Comparison of ENCODE assay signal across 14 mouse cellular contexts in the genomic region with DNA sequence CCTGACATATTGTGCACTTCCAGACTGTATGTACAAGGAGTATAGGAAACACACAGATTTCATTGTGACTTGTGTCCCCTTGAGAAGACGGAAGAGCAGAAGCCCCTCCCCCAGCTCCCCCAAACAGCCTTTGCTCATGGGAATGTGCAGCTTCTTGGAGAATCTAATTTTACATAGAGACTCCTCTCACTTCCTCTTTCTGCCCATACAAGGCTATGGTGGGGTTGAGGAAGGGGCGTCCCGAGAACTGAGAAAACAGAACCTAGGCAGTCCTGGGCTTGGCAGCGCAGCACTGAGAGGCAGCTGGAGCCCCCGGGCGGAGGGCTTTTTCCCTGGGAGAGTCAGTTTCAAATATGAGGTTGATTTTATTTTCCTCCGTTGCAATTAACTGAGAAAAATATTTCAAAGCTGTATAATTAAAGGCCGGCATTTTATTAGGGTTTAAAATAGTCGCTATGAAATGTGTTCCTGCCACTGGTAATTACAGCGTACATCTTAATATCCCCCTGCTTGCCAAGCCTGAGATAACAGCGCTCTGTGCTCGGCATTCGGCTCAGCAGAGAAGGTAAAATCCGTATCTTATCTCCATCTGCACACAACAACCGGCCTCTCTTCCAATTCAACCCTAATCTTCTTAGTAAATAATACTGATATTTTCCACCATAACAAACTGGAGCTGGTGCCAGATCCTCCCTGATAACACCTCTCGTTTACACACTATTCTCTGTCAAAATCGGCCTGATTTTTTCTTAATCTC. TPM values are rescaled to one million over a fixed set of nuclear protein-coding genes. Genes with fewer than 3 reads are reported as not detected.
DNase-seq lines count a peak whose midpoint lies in the region; ATAC-seq and TF ChIP-seq lines count a peak whose summit lies in the region.
"Had no signal": no experiment of that assay in that cellular context is flagged by ENCODE, and none has a peak within 500 bp of the region (broad histone marks: within the 10 kb centered on the region; RNA-seq: fewer than 3 reads in every experiment).

No protein-coding gene starts in this region.

- H3K27ac ChIP-seq in heart, embryonic 13.5 days (replicated peaks), result no peak overlapping the region
- no peak overlapping the region for H3K27ac ChIP-seq in heart, adult 2 months
- no peak overlapping the region for H3K27ac ChIP-seq in embryonic facial prominence, embryonic 10.5 days (replicated peaks)
- no peak overlapping the region for H3K27ac ChIP-seq in midbrain, embryonic 15.5 days

- no peak overlapping the region for H3K9ac ChIP-seq in heart, embryonic 13.5 days
- no peak overlapping the region for H3K9ac ChIP-seq in heart, adult 2 months (ENCODE audit: low read depth, low read length)
- no peak overlapping the region for H3K9ac ChIP-seq in midbrain, embryonic 15.5 days

- ATAC-seq in heart, embryonic 13.5 days (ENCODE audit: extremely low read depth, insufficient number of reproducible peaks, low FRiP score, low TSS enrichment), result no peak
- ATAC-seq in midbrain, embryonic 15.5 days (replicated peaks), result no peak
- ATAC-seq: CD4-positive, CD25-positive, alpha-beta regulatory T cell, adult 4 months had no signal

- peak overlapping the region; percentile 45 for H3K4me2 ChIP-seq in heart, embryonic 13.5 days
- H3K4me2 ChIP-seq in midbrain, embryonic 15.5 days, result 0 out of 2 replicates have a peak overlapping the region, but pooled peaks have one; percentile 5

- WGBS in heart, embryonic 13.5 days, result 41% methylated on average over 17 of the region's 17 CpGs
- 40% methylated on average over 17 of the region's 17 CpGs for WGBS in heart, adult 2 months
- WGBS in embryonic facial prominence, embryonic 10.5 days, result 75% methylated on average over 17 of the region's 17 CpGs
- WGBS in midbrain, embryonic 15.5 days, result 48% methylated on average over 17 of the region's 17 CpGs

- H3K79me2 ChIP-seq in heart, adult 2 months (replicated peaks; ENCODE audit: control insufficient read depth, insufficient read depth, low read length), result no peaks in the 10 kb centered on the region

- peaks cover 19% of the 10 kb centered on the region for H3K27me3 ChIP-seq in heart, embryonic 13.5 days (replicated peaks)
- H3K27me3 ChIP-seq in heart, adult 2 months (ENCODE audit: control insufficient read depth, insufficient read depth, low read length), result no peaks in the 10 kb centered on the region
- no peaks in the 10 kb centered on the region for H3K27me3 ChIP-seq in embryonic facial prominence, embryonic 10.5 days (replicated peaks; ENCODE audit: low read depth, poor library complexity, severe bottlenecking)
- H3K27me3 ChIP-seq in midbrain, embryonic 15.5 days (replicated peaks), result no peaks in the 10 kb centered on the region

- H3K4me3 ChIP-seq in heart, embryonic 13.5 days, result no peak overlapping the region
- no peak overlapping the region for H3K4me3 ChIP-seq in heart, adult 2 months
- no peak overlapping the region for H3K4me3 ChIP-seq in embryonic facial prominence, embryonic 10.5 days
- H3K4me3 ChIP-seq in midbrain, embryonic 15.5 days, result no peak overlapping the region
- H3K4me3 ChIP-seq: myocyte had no signal

- no peak for TF ChIP-seq POLR2A in heart, adult 2 months (IDR thresholded peaks at IDR 0.05; ENCODE audit: insufficient read depth, low read depth, low read length)

- no peak for TF ChIP-seq EP300 in heart, adult 2 months (IDR thresholded peaks at IDR 0.05; ENCODE audit: insufficient read depth, low read depth, low read length)

- intact Hi-C loops in heart, adult 2 months (cut with DNase I), result no loop called here

- no peak for TF ChIP-seq CTCF in heart, adult 2 months (IDR thresholded peaks at IDR 0.05)

- H3K36me3 ChIP-seq in heart, embryonic 13.5 days, result no peaks in the 10 kb centered on the region
- H3K36me3 ChIP-seq in heart, adult 2 months (ENCODE audit: control insufficient read depth, insufficient read depth, low read length), result no peaks in the 10 kb centered on the region
- H3K36me3 ChIP-seq in embryonic facial prominence, embryonic 10.5 days (replicated peaks), result no peaks in the 10 kb centered on the region
- no peaks in the 10 kb centered on the region for H3K36me3 ChIP-seq in midbrain, embryonic 15.5 days (replicated peaks)

- peaks cover 22% of the 10 kb centered on the region for H3K4me1 ChIP-seq in heart, embryonic 13.5 days
- H3K4me1 ChIP-seq in heart, adult 2 months (ENCODE audit: control insufficient read depth, insufficient read depth, low read length), result no peaks in the 10 kb centered on the region
- 0 out of 2 replicates have a peak, but pooled peaks cover 3% of the 10 kb centered on the region for H3K4me1 ChIP-seq in embryonic facial prominence, embryonic 10.5 days
- H3K4me1 ChIP-seq in midbrain, embryonic 15.5 days, result 0 out of 2 replicates have a peak, but pooled peaks cover 4% of the 10 kb centered on the region

- no peak for DNase-seq in heart, adult 2 months
- DNase-seq in retina, postnatal 1 day, result peak; percentile 41
- no peak for DNase-seq in retina, embryonic 14.5 days (ENCODE audit: low spot score)
- peak; percentile 7 for DNase-seq in embryonic facial prominence, embryonic 10.5 days (ENCODE audit: low spot score)
- no peak for DNase-seq in kidney, postnatal 14 days
- DNase-seq in thymus, postnatal 25 days, result no peak
- DNase-seq: kidney, postnatal 36 days had no signal

- H3K9me3 ChIP-seq in heart, embryonic 13.5 days, result peaks cover 8% of the 10 kb centered on the region; the same call in 1 of the 2 replicates
- H3K9me3 ChIP-seq in embryonic facial prominence, embryonic 10.5 days, result peaks cover 7% of the 10 kb centered on the region; the same call in 1 of the 2 replicates
- no peaks in the 10 kb centered on the region for H3K9me3 ChIP-seq in midbrain, embryonic 15.5 days

RNA-seq across cellular contexts. Expression of a gene that starts 50.7 kb away (rescaled TPM):
- not detected in 2 replicates for polyA plus RNA-seq in heart, embryonic 13.5 days (2015; fragmentation: Nextera tagmentation; extraction: Ambion mirVana)
- not detected for total RNA-seq in heart, adult 2 months (2021)
- polyA plus RNA-seq in heart, adult 2 months (2012; rRNA removed), result 0.06 TPM in 1 of 2 replicates, not detected in the other
- 8.8 and 13.1 TPM in 2 replicates for polyA plus RNA-seq in embryonic facial prominence, embryonic 10.5 days (2016; fragmentation: Nextera tagmentation; extraction: Ambion mirVana)
- 30.2 and 30.4 TPM in 2 replicates for polyA plus RNA-seq in midbrain, embryonic 15.5 days (2015; fragmentation: Nextera tagmentation; extraction: Ambion mirVana)
- polyA plus RNA-seq: gonadal fat pad, adult 2 months; lung, embryonic 16.5 days; myocyte; stomach, embryonic 16.5 days had no signal

Comparison
In these comparisons a context has a peak if more than half of its experiments do, and no peak if none do; other contexts are left out.
1. DNase-seq: peak in retina, postnatal 1 day (single experiment) and embryonic facial prominence, embryonic 10.5 days (single experiment); none in heart, adult 2 months (0 of 2), retina, embryonic 14.5 days (single experiment), kidney, postnatal 14 days (single experiment) and thymus, postnatal 25 days (single experiment).